Mouse (Mus musculus) heart, postnatal 0 days (tissue): Measurements from ENCODE around the gene Pigm. TPM values are rescaled to one million over a fixed set of nuclear protein-coding genes. Genes with fewer than 3 reads are reported as not detected.

Source experiments
- ATAC-seq: fragments of 200-750 bp; cut with Nextera tagmentation; 2 replicates; pipeline ENCODE4 v1.8.0; 2017; ENCODE audit warnings: low read depth, moderate number of reproducible peaks, moderate library complexity; ENCODE audit not compliant: insufficient read depth
- DNase-seq: peaks from one replicate; pipeline ENCODE4 v3.0.0-alpha.2; 2016; ENCODE audit warnings: low spot score
- H3K27ac ChIP-seq: fragments of 300-500 bp; sonication (generic); 2 replicates; pipeline ENCODE4 v1.5.1; 2014; ENCODE audit warnings: low read depth, mild to moderate bottlenecking
- H3K27me3 ChIP-seq: fragments of 300-500 bp; sonication (generic); 2 replicates; pipeline ENCODE4 v1.6.1; 2014; ENCODE audit warnings: low read length, mixed read lengths; ENCODE audit not compliant: control insufficient read depth, insufficient read depth
- H3K36me3 ChIP-seq: fragments of 300-500 bp; sonication (generic); replicated peaks from 2 replicates; pipeline ENCODE4 v1.6.1; 2014; ENCODE audit warnings: low read length, mixed read lengths; ENCODE audit not compliant: control insufficient read depth, insufficient read depth
- H3K4me1 ChIP-seq: fragments of 300-500 bp; sonication (generic); 2 replicates; pipeline ENCODE4 v1.6.1; 2014; ENCODE audit warnings: antibody characterized with exemption; ENCODE audit not compliant: control insufficient read depth, insufficient read depth
- H3K4me2 ChIP-seq: fragments of 300-500 bp; sonication (generic); 2 replicates; pipeline ENCODE4 v1.6.1; 2014; ENCODE audit warnings: low read depth, mild to moderate bottlenecking, low read length, moderate library complexity
- H3K4me3 ChIP-seq: fragments of 300-500 bp; sonication (generic); 2 replicates; pipeline ENCODE4 v1.5.1; 2014; ENCODE audit warnings: low read depth, low read length
- H3K9ac ChIP-seq: fragments of 300-500 bp; sonication (generic); replicated peaks from 2 replicates; pipeline ENCODE4 v1.6.1; 2014; ENCODE audit warnings: low read depth, low read length, mixed read lengths
- H3K9me3 ChIP-seq: fragments of 300-500 bp; sonication (generic); replicated peaks from 2 replicates; pipeline ENCODE4 v1.6.1; 2016; ENCODE audit warnings: low read length; ENCODE audit not compliant: control insufficient read depth
- CTCF ChIP-seq: IDR thresholded peaks from 2 replicates; pipeline ENCODE4 v1.5.1; 2016; ENCODE audit warnings: antibody characterized with exemption, control low read depth, low read depth
- EP300 ChIP-seq: IDR thresholded peaks from 2 replicates; pipeline ENCODE4 v1.6.1; 2016; ENCODE audit warnings: antibody characterized with exemption, low read depth
- WGBS: fragments of 180-500 bp; shearing (Covaris S2); extraction: QIAGEN DNeasy Blood & Tissue Kit; methylation state at CpG from one replicate; pipeline ENCODE4 v1.1.7; 2014; 5-methylcytosine and 5-hydroxymethylcytosine counted together
- polyA plus RNA-seq: library from polyadenylated mRNA; unstranded; fragments of >200 nt; fragmentation: Nextera tagmentation; extraction: Ambion mirVana; gene quantifications from 2 replicates; pipeline ENCODE4 v1.2.1, GENCODE M21; 2015
- total RNA-seq: library from RNA; depleted of rRNA; stranded (reverse); fragments of >200 nt; gene quantifications from 2 replicates; pipeline ENCODE4 v1.2.3, GENCODE M21; 2014; ENCODE audit warnings: low replicate concordance

Gene Pigm
- total and polyA plus RNA-seq, 2 experiments from 2014 or later = 2.2 to 13.8 TPM

DNA sequence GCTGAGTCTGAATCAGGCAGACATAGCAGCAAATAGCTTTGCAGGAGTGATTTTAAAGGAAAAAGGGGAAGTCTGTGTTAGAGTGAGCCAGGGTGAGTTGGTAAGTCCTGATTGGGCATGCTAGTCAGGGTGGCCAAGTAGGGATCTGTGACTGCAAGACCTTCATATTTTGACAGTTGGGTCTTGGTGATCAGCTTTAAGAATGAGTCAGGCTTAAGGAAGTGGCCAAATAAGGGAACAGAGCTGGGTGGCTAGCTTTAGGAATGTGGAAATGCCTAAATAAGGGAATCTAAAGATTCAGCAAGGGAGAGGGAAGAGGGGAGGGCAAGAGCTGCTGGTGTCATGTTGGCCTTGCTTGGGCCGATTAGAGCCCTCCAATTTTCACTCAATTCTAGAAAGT is 47.0 kb downstream of the Pigm start:
- peak; percentile 24; the same call in 1 of the 2 replicates for ATAC-seq

GRCm38 (mm10) chr1:172426419-172426818 is 50.1 kb downstream of the Pigm start:
- H3K4me1 ChIP-seq = peaks cover 7% of the 10 kb centered on the region; the same call in 1 of the 2 replicates
- H3K27me3 ChIP-seq = no peaks in the 10 kb centered on the region
- H3K4me3 ChIP-seq = no peak overlapping the region
- ATAC-seq (no peak), DNase-seq (no peak)
- WGBS = 53% methylated on average over 1 of the region's 1 CpGs
- H3K9me3 ChIP-seq = no peaks in the 10 kb centered on the region
- no peak overlapping the region for H3K27ac ChIP-seq
- H3K36me3 ChIP-seq = no peaks in the 10 kb centered on the region
- H3K9ac ChIP-seq = no peak overlapping the region
- TF ChIP-seq CTCF (no peak), EP300 (no peak)
- no peak overlapping the region for H3K4me2 ChIP-seq

More for the DNA sequence above, 47.0 kb downstream of the Pigm start:
- no peak overlapping the region for H3K9ac ChIP-seq
- WGBS = 8% methylated on average over 1 of the region's 1 CpGs
- DNase-seq = peak; percentile 33
- H3K36me3 ChIP-seq = no peaks in the 10 kb centered on the region
- 0 out of 2 replicates have a peak, but pooled peaks cover 6% of the 10 kb centered on the region for H3K4me1 ChIP-seq
- TF ChIP-seq CTCF = no peak
- TF ChIP-seq EP300 = no peak
- H3K27me3 ChIP-seq = no peaks in the 10 kb centered on the region
- H3K4me3 ChIP-seq = no peak overlapping the region
- H3K4me2 ChIP-seq = no peak overlapping the region
- peak overlapping the region; percentile 43; the same call in 1 of the 2 replicates for H3K27ac ChIP-seq
- no peaks in the 10 kb centered on the region for H3K9me3 ChIP-seq

DNA sequence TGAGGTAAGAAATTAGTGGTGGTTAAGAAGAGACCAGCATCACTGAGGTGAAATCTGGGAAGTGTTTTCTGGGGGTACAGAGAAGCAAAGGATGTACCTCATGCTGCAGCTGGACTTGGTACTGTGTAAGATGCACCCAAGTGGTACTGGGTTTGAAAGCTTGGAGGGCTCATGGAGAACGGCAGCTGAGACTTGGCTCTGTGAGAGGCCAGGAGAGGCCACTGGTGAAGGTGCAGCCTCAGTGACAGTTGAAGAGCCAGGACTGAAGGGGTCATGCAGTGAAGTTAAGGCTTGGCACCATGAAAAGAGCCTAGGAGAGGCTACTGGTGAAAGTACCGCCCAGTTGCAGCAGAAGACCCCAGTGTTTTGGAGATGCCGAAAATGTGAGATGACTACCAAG is 51.5 kb downstream of the Pigm start:
- no peaks in the 10 kb centered on the region for H3K36me3 ChIP-seq
- no peak for DNase-seq
- H3K9me3 ChIP-seq = no peaks in the 10 kb centered on the region
- no peak overlapping the region for H3K4me3 ChIP-seq
- no peak for ATAC-seq
- WGBS = 90% methylated on average over 3 of the region's 3 CpGs
- no peak for TF ChIP-seq EP300
- no peak for TF ChIP-seq CTCF
- H3K4me1 ChIP-seq = peaks cover 21% of the 10 kb centered on the region
- H3K27ac ChIP-seq = no peak overlapping the region
- H3K4me2 ChIP-seq = no peak overlapping the region
- H3K9ac ChIP-seq = no peak overlapping the region
- no peaks in the 10 kb centered on the region for H3K27me3 ChIP-seq

DNA sequence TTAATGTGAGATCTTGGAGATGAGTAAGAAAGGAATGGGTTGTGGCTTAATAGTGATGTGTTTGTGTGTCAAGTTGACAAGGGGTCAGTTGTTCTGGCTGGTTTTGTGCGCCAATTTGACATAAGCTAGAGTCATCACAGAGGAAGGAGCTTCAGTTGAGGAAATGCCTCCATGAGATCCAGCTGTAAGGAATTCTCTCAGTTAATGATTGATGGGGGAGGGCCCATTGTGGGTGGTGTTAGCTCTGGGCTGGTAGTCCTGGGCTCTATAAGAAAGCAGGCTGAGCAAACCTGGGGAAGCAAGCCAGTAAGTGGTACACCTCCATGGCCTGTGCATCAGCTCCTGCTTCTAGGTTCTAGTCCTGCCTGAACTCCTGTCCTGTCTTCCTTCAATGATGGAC is 52.3 kb downstream of the Pigm start:
- Histone ChIP-seq H3K27ac (no peak overlapping the region), H3K4me1 (peaks cover 22% of the 10 kb centered on the region), H3K9me3 (no peaks in the 10 kb centered on the region), H3K4me2 (no peak overlapping the region), H3K4me3 (no peak overlapping the region), H3K36me3 (no peaks in the 10 kb centered on the region), H3K9ac (no peak overlapping the region), H3K27me3 (no peaks in the 10 kb centered on the region)
- no peak for ATAC-seq
- WGBS = 82% methylated on average over 1 of the region's 1 CpGs
- TF ChIP-seq EP300 = no peak
- no peak for TF ChIP-seq CTCF
- no peak for DNase-seq

DNA sequence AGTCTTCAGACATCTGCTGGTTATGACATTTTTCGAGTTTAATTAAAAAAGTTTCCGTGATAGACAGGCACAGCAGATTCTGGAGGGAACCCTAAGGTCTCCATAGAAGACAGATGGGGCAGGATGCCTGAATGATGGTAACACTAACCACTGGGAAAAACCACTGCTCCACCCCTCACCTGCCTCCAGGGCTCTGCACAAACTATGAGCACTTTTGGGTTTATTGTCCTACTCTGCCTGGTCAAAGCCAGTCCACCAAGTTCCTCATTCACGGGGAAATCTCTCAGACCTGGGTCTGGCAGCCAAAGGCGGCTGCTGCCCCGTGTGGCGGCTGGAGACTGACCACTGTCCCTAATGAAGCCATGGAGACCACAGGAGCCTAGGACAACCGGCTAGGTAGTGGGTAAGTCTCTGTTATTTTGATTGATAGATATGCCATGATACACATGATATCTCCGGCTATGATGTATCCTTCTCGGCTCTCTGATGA is 54.4 kb downstream of the Pigm start:
- H3K4me1 ChIP-seq = peaks cover 20% of the 10 kb centered on the region
- H3K36me3 ChIP-seq = no peaks in the 10 kb centered on the region
- 54% methylated on average over 9 of the region's 9 CpGs for WGBS
- DNase-seq (no peak), ATAC-seq (no peak)
- H3K4me3 ChIP-seq = no peak overlapping the region
- H3K9ac ChIP-seq = no peak overlapping the region
- no peaks in the 10 kb centered on the region for H3K9me3 ChIP-seq
- no peaks in the 10 kb centered on the region for H3K27me3 ChIP-seq
- no peak overlapping the region for H3K4me2 ChIP-seq
- 0 out of 2 replicates have a peak, but pooled peaks have one; percentile 2 for TF ChIP-seq CTCF
- no peak for TF ChIP-seq EP300
- no peak overlapping the region for H3K27ac ChIP-seq
